Mouse (Mus musculus): Measurements from ENCODE around the gene Irgc1. TPM values are rescaled to one million over a fixed set of nuclear protein-coding genes. Genes with fewer than 3 reads are reported as not detected.

The Irgc1 gene
- polyA plus RNA-seq, 1 experiment from 2014 or later, result 0.36 TPM

DNA sequence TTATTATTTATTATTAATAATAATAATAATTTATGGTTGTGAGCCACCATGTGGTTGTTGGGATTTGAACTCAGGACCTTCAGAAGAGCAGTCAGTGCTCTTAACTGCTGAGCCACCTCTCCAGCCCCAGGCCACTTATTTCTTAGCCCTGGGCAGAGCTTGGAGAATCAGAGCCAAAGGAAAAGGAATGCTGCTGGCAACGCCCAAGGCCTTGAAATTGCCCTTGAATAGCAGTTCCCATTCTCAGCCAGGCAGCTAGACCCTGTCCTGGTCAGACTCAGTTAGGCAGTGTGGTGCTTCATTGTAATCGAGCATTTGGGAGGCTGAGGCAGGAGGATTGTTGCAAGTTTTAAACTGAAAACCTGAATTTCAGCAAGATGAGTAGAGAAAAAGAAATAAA lies 2.1 kb upstream of the Irgc1 start:
- no peaks in the 10 kb centered on the region for H3K4me1 ChIP-seq (ENCODE audit: control insufficient read depth, insufficient read depth, low read length)
- H3K4me2 ChIP-seq (ENCODE audit: low read depth, low read length), result no peak overlapping the region
- H3K9me3 ChIP-seq (ENCODE audit: control insufficient read depth, low read length), result no peaks in the 10 kb centered on the region
- no peak overlapping the region for H3K27ac ChIP-seq (replicated peaks; ENCODE audit: low read depth, low read length)
- WGBS, result 76% methylated on average over 2 of the region's 2 CpGs
- no peaks in the 10 kb centered on the region for H3K36me3 ChIP-seq (ENCODE audit: control insufficient read depth, insufficient read depth, low read length)
- no peak overlapping the region for H3K4me3 ChIP-seq (ENCODE audit: low read depth, low read length)
- ATAC-seq (ENCODE audit: low read depth) (no peak), DNase-seq (ENCODE audit: low spot score) (no peak)
- no peak overlapping the region for H3K9ac ChIP-seq (ENCODE audit: low read depth, low read length)
- no peaks in the 10 kb centered on the region for H3K27me3 ChIP-seq (replicated peaks; ENCODE audit: control insufficient read depth, insufficient read depth, low read length)

DNA sequence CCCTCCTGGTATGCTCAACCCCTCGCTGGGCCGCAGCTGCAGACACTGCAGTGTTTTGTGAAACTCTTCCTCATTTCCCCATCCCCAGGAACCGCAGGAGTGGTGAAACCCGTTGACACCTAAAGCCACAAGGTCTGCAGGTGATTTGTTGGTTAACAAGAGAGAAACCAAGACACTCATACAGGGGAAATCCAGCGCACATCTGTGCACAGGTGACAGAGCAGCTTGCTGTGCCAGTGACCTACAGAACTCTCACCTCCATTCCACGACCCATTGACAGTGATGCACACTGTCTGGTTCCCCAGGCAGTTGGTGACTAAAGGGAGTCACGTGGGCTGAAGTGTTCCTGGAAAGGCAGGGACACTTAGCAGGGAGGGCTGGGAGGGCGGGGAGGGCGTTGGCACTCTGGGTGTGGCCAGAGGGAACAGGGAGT lies 1.5 kb downstream of the Irgc1 start:
- H3K9me3 ChIP-seq (ENCODE audit: control insufficient read depth, low read length), result no peaks in the 10 kb centered on the region
- no peak overlapping the region for H3K4me3 ChIP-seq (ENCODE audit: low read depth, low read length)
- H3K27ac ChIP-seq (replicated peaks; ENCODE audit: low read depth, low read length), result no peak overlapping the region
- H3K4me2 ChIP-seq (ENCODE audit: low read depth, low read length), result no peak overlapping the region
- ATAC-seq (ENCODE audit: low read depth) (no peak), DNase-seq (ENCODE audit: low spot score) (no peak)
- no peak overlapping the region for H3K9ac ChIP-seq (ENCODE audit: low read depth, low read length)
- WGBS, result 55% methylated on average over 7 of the region's 9 CpGs
- H3K36me3 ChIP-seq (ENCODE audit: control insufficient read depth, insufficient read depth, low read length), result no peaks in the 10 kb centered on the region
- no peaks in the 10 kb centered on the region for H3K27me3 ChIP-seq (replicated peaks; ENCODE audit: control insufficient read depth, insufficient read depth, low read length)
- no peaks in the 10 kb centered on the region for H3K4me1 ChIP-seq (ENCODE audit: control insufficient read depth, insufficient read depth, low read length)

DNA sequence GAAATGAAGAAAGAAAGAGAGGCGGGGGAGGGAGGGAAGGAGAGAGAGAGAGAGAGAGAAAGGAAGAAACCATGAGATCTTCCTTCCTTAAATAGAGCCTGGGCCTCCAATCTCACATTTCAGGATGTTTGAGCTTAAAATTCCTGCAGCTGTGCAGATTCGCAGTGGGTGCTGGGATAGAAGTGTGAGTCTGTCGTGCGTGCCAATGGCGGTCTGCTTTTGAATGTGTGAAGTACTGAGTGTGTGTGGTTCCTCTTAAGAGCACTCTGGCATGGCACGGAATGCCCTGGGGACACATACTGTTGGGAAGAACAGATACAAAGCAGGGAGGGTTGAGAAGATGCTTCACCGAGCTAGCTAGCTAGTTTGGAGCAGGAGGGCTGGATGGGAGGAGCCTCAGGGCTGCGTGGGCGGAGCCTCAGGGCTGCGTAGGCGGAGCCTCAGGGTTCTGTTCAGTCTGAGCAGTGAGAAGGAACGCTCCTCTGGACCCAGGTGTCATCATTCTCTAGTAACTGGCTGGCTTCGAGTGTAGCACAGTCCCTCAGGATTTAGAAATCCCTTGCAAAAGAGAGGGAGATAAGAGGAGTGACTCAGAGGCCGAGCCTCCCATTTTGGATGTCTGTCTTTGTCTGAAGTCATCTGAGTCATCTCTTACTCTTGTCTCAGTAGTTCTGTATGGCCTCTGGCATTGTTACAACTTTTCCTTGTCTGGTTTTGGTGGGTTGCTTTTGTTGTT lies 3.1 kb downstream of the Irgc1 start:
- no peaks in the 10 kb centered on the region for H3K36me3 ChIP-seq (ENCODE audit: control insufficient read depth, insufficient read depth, low read length)
- ATAC-seq (ENCODE audit: low read depth) (no peak), DNase-seq (ENCODE audit: low spot score) (peak; percentile 36)
- no peak overlapping the region for H3K9ac ChIP-seq (ENCODE audit: low read depth, low read length)
- H3K4me1 ChIP-seq (ENCODE audit: control insufficient read depth, insufficient read depth, low read length), result no peaks in the 10 kb centered on the region
- H3K9me3 ChIP-seq (ENCODE audit: control insufficient read depth, low read length), result no peaks in the 10 kb centered on the region
- H3K4me2 ChIP-seq (ENCODE audit: low read depth, low read length), result no peak overlapping the region
- no peak overlapping the region for H3K27ac ChIP-seq (replicated peaks; ENCODE audit: low read depth, low read length)
- H3K4me3 ChIP-seq (ENCODE audit: low read depth, low read length), result no peak overlapping the region
- no peaks in the 10 kb centered on the region for H3K27me3 ChIP-seq (replicated peaks; ENCODE audit: control insufficient read depth, insufficient read depth, low read length)
- WGBS, result 52% methylated on average over 14 of the region's 14 CpGs

DNA sequence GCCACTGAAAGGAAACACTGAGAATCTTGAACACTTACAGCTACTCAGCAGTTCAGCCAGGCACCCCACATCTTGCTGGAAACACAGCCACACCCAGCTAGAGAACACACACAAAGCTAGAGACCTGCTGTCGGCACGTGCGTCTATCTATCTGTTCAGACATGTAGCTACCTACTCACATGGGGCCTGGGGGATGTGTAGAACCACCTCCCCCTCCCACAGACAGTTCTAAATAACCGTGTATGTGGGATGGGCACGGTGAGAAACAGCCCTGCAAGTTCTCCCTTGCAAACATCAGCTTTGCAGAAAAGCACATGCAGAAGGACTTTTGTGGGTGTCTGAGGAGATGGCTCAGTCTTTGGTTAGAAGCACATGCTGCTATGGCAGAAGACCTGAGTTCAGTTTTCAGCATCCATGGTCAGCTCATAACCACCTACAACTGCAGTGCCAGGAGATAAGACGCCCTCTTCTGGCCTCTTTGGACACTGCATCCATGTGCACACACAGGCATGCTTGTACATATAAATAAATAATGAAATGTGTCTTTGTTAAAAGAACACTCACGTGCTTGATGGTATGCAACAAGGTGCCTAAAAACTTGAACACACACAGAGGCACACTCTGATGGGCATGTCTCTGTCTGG lies 5.3 kb downstream of the Irgc1 start:
- 68% methylated on average over 7 of the region's 7 CpGs for WGBS
- DNase-seq (ENCODE audit: low spot score), result peak; percentile 62
- Histone ChIP-seq H3K4me1 (ENCODE audit: control insufficient read depth, insufficient read depth, low read length) (no peaks in the 10 kb centered on the region), H3K4me3 (ENCODE audit: low read depth, low read length) (no peak overlapping the region), H3K9me3 (ENCODE audit: control insufficient read depth, low read length) (no peaks in the 10 kb centered on the region), H3K36me3 (ENCODE audit: control insufficient read depth, insufficient read depth, low read length) (no peaks in the 10 kb centered on the region), H3K27ac (replicated peaks; ENCODE audit: low read depth, low read length) (no peak overlapping the region), H3K9ac (ENCODE audit: low read depth, low read length) (no peak overlapping the region), H3K27me3 (replicated peaks; ENCODE audit: control insufficient read depth, insufficient read depth, low read length) (no peaks in the 10 kb centered on the region), H3K4me2 (ENCODE audit: low read depth, low read length) (no peak overlapping the region)
- ATAC-seq (ENCODE audit: low read depth), result peak; percentile 65

DNA sequence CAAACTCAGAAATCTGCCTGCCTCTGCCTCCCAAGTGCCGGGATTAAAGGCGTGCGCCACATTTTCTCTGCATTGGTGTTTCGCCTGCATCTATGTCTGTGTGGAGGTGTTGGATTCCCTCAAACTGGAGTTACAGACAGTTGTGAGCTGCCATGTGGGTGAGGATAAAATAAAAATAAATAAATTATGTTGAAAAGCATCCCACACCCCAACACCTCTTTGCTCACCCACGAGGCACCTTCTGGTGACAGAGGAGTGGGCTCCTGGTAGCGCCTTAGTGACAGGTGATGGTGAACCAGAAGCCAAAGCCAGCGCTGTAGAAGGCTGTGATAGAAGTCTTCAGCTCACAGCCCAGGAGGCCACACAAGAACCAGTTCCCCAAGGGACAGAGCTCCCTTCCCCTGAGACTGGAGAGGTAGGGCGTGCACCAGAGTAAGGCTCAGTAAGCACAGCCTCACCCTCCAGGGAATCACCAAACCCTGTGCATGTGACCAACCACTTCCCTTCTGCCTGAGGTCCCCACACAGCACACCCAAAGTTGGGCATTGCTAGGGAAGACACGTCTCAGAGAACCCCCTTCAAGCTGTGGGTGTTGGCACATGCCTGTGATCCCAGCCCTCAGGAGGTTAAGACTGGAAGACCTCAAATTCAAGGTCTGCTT lies 6.7 kb downstream of the Irgc1 start:
- Histone ChIP-seq H3K36me3 (ENCODE audit: control insufficient read depth, insufficient read depth, low read length) (no peaks in the 10 kb centered on the region), H3K27me3 (replicated peaks; ENCODE audit: control insufficient read depth, insufficient read depth, low read length) (no peaks in the 10 kb centered on the region), H3K9me3 (ENCODE audit: control insufficient read depth, low read length) (no peaks in the 10 kb centered on the region), H3K4me1 (ENCODE audit: control insufficient read depth, insufficient read depth, low read length) (no peaks in the 10 kb centered on the region), H3K9ac (ENCODE audit: low read depth, low read length) (no peak overlapping the region), H3K4me2 (ENCODE audit: low read depth, low read length) (no peak overlapping the region), H3K27ac (replicated peaks; ENCODE audit: low read depth, low read length) (no peak overlapping the region), H3K4me3 (ENCODE audit: low read depth, low read length) (no peak overlapping the region)
- DNase-seq (ENCODE audit: low spot score), result no peak
- no peak for ATAC-seq (ENCODE audit: low read depth)
- WGBS, result 88% methylated on average over 9 of the region's 9 CpGs

DNA sequence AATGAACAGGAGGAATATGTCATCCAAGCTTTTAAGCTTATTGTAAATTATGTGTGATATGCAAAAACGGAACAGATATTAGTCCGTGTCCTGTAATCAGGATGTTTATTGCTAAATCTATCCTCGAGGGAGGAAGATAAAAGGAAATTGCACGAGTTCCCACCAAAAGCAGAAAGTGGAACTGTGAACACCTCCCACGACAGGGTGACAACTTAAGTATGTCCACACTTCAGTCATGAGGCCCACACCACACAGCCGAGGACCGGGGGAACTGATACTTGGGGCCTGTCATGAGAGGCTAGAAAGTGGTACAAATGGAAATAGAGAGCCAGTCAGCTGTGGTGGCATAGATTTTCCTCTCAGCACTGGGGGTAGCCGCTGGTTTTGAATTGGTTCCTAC lies 9.8 kb downstream of the Irgc1 start:
- 72% methylated on average over 8 of the region's 8 CpGs for WGBS
- no peak for DNase-seq (ENCODE audit: low spot score)
- Histone ChIP-seq H3K4me1 (ENCODE audit: control insufficient read depth, insufficient read depth, low read length) (no peaks in the 10 kb centered on the region), H3K9me3 (ENCODE audit: control insufficient read depth, low read length) (no peaks in the 10 kb centered on the region), H3K4me3 (ENCODE audit: low read depth, low read length) (no peak overlapping the region), H3K36me3 (ENCODE audit: control insufficient read depth, insufficient read depth, low read length) (no peaks in the 10 kb centered on the region), H3K27me3 (replicated peaks; ENCODE audit: control insufficient read depth, insufficient read depth, low read length) (no peaks in the 10 kb centered on the region), H3K4me2 (ENCODE audit: low read depth, low read length) (no peak overlapping the region), H3K27ac (replicated peaks; ENCODE audit: low read depth, low read length) (no peak overlapping the region), H3K9ac (ENCODE audit: low read depth, low read length) (no peak overlapping the region)
- no peak for ATAC-seq (ENCODE audit: low read depth)

DNA sequence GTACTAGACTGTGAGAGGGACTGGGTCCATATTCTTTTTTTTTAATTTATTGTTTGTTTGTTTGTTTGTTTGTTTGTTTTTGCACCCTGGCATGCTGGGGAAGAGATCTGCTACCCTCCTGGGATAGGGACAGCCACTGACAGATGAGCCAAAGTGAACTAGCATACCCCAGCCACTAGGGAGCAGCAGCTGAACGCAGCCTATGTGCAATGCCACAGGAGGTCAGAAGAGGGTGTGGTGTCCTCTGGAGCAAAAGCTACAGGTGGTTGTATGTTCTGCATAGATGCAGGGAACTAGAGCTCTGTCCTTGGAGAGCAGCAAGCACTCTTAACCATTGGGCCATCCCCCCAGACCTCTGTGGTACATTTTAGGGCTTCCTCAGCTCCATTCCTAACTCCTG lies 10.3 kb downstream of the Irgc1 start:
- no peak overlapping the region for H3K4me3 ChIP-seq (ENCODE audit: low read depth, low read length)
- no peak overlapping the region for H3K9ac ChIP-seq (ENCODE audit: low read depth, low read length)
- H3K27me3 ChIP-seq (replicated peaks; ENCODE audit: control insufficient read depth, insufficient read depth, low read length), result no peaks in the 10 kb centered on the region
- 11% methylated on average over 1 of the region's 1 CpGs for WGBS
- peak; percentile 67 for DNase-seq (ENCODE audit: low spot score)
- ATAC-seq (ENCODE audit: low read depth), result peak; percentile 28; the same call in 1 of the 2 replicates
- H3K27ac ChIP-seq (replicated peaks; ENCODE audit: low read depth, low read length), result no peak overlapping the region
- no peaks in the 10 kb centered on the region for H3K4me1 ChIP-seq (ENCODE audit: control insufficient read depth, insufficient read depth, low read length)
- H3K36me3 ChIP-seq (ENCODE audit: control insufficient read depth, insufficient read depth, low read length), result no peaks in the 10 kb centered on the region
- H3K9me3 ChIP-seq (ENCODE audit: control insufficient read depth, low read length), result no peaks in the 10 kb centered on the region
- no peak overlapping the region for H3K4me2 ChIP-seq (ENCODE audit: low read depth, low read length)

DNA sequence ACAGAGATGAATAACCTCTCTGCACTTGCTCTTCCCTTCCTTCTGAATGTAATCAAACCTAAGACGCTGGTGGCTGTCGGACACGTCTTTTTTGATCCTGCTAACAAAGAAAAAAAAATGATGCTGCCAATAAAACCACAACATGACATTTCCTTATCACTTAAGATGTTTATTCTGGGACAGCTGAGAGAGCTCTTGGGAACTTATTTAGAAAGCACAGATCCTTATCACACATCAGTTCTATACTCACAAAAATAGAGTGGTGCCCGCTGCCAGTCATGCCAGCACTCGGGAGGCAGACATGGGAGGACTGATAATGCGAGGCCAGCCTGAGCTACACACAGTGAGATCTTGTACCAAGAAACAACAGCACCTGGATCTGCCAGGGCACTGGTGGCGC lies 12.2 kb downstream of the Irgc1 start:
- no peak overlapping the region for H3K9ac ChIP-seq (ENCODE audit: low read depth, low read length)
- no peaks in the 10 kb centered on the region for H3K27me3 ChIP-seq (replicated peaks; ENCODE audit: control insufficient read depth, insufficient read depth, low read length)
- DNase-seq (ENCODE audit: low spot score) (no peak), ATAC-seq (ENCODE audit: low read depth) (no peak)
- H3K4me3 ChIP-seq (ENCODE audit: low read depth, low read length), result no peak overlapping the region
- no peak overlapping the region for H3K4me2 ChIP-seq (ENCODE audit: low read depth, low read length)
- WGBS, result 78% methylated on average over 7 of the region's 7 CpGs
- H3K4me1 ChIP-seq (ENCODE audit: control insufficient read depth, insufficient read depth, low read length), result no peaks in the 10 kb centered on the region
- no peaks in the 10 kb centered on the region for H3K9me3 ChIP-seq (ENCODE audit: control insufficient read depth, low read length)
- no peak overlapping the region for H3K27ac ChIP-seq (replicated peaks; ENCODE audit: low read depth, low read length)
- H3K36me3 ChIP-seq (ENCODE audit: control insufficient read depth, insufficient read depth, low read length), result no peaks in the 10 kb centered on the region
